In genomic region chr16:92969036-92969435, GRCm38 (mm10) we compare ENCODE assay signal across 17 mouse cellular contexts.
"Had no signal": no experiment of that assay in that cellular context is flagged by ENCODE, and none has a peak within 500 bp of the region (broad histone marks: within the 10 kb centered on the region; RNA-seq: fewer than 3 reads in every experiment).

No protein-coding gene starts in this region.

- DNase-seq: kidney, adult 9 months; kidney, postnatal 14 days; kidney, postnatal 4 days; liver, embryonic 13.5 days; lung, adult 2 months; retina, postnatal 1 day; right cerebral cortex, postnatal 25 days; spleen, adult 18-20 months; thymus, postnatal 25 days had no signal

- H3K9ac ChIP-seq: liver, embryonic 13.5 days; midbrain, embryonic 13.5 days; neural tube, embryonic 13.5 days; stomach, embryonic 15.5 days had no signal

- H3K9me3 ChIP-seq: liver, embryonic 13.5 days; midbrain, embryonic 10.5 days; midbrain, embryonic 13.5 days; neural tube, embryonic 13.5 days; stomach, embryonic 15.5 days had no signal

- H3K4me1 ChIP-seq: liver, embryonic 13.5 days; megakaryocyte, embryonic 14.5 days; midbrain, embryonic 10.5 days; midbrain, embryonic 13.5 days; neural tube, embryonic 13.5 days; stomach, embryonic 15.5 days had no signal

- H3K4me2 ChIP-seq: liver, embryonic 13.5 days; midbrain, embryonic 13.5 days; neural tube, embryonic 13.5 days; stomach, embryonic 15.5 days had no signal

- H3K27me3 ChIP-seq: liver, embryonic 13.5 days; midbrain, embryonic 13.5 days; neural tube, embryonic 13.5 days; stomach, embryonic 15.5 days had no signal

- H3K36me3 ChIP-seq: liver, embryonic 13.5 days; midbrain, embryonic 10.5 days; midbrain, embryonic 13.5 days; neural tube, embryonic 13.5 days; stomach, embryonic 15.5 days had no signal

- ATAC-seq: lung, postnatal 0 days; midbrain, embryonic 13.5 days; midbrain, embryonic 16.5 days had no signal

- H3K27ac ChIP-seq: liver, embryonic 13.5 days; midbrain, embryonic 10.5 days; midbrain, embryonic 13.5 days; neural tube, embryonic 13.5 days; stomach, embryonic 15.5 days had no signal

- H3K4me3 ChIP-seq: liver, embryonic 13.5 days; megakaryocyte, embryonic 14.5 days; midbrain, embryonic 10.5 days; midbrain, embryonic 13.5 days; myocyte; neural tube, embryonic 13.5 days; stomach, embryonic 15.5 days had no signal
